Mouse (Mus musculus): Measurements from ENCODE around the gene Baz2a. TPM values are rescaled to one million over a fixed set of nuclear protein-coding genes. Genes with fewer than 3 reads are reported as not detected.

The Baz2a gene
- polyA plus RNA-seq, 1 experiment from 2014 or later = 11.6 TPM

- Histone ChIP-seq H3K4me1 (peaks cover 63% of the 10 kb centered on the region), H3K9ac (peak overlapping the region; percentile 37; the same call in 1 of the 2 replicates), H3K27ac (peak overlapping the region; percentile 11; the same call in 1 of the 2 replicates), H3K36me3 (ENCODE audit: poor library complexity, severe bottlenecking) (peaks cover 14% of the 10 kb centered on the region), H3K9me3 (replicated peaks) (no peaks in the 10 kb centered on the region), H3K27me3 (no peaks in the 10 kb centered on the region), H3K4me2 (peak overlapping the region; percentile 91), H3K4me3 (peak overlapping the region; percentile 78)
- WGBS = 11% methylated on average over 19 of the region's 19 CpGs
- ATAC-seq = peak; percentile 37; the same call in 1 of the 2 replicates
Measured at GRCm38 (mm10) chr10:128094340-128094968, 3.1 kb downstream of the Baz2a start.

GRCm38 (mm10) chr10:128095003-128095636 is 3.7 kb downstream of the Baz2a start:
- H3K36me3 ChIP-seq (ENCODE audit: poor library complexity, severe bottlenecking) = peaks cover 8% of the 10 kb centered on the region
- H3K4me3 ChIP-seq = peak overlapping the region; percentile 78; the same call in 1 of the 2 replicates
- WGBS = 20% methylated on average over 9 of the region's 9 CpGs
- H3K9me3 ChIP-seq (replicated peaks) = no peaks in the 10 kb centered on the region
- no peak overlapping the region for H3K27ac ChIP-seq
- no peaks in the 10 kb centered on the region for H3K27me3 ChIP-seq
- peaks cover 63% of the 10 kb centered on the region for H3K4me1 ChIP-seq
- H3K4me2 ChIP-seq = peak overlapping the region; percentile 91
- ATAC-seq = no peak
- no peak overlapping the region for H3K9ac ChIP-seq

GRCm38 (mm10) chr10:128096313-128096692 is 4.9 kb downstream of the Baz2a start:
- 0 out of 2 replicates have a peak overlapping the region, but pooled peaks have one; percentile 94 for H3K9ac ChIP-seq
- H3K27ac ChIP-seq = no peak overlapping the region
- H3K27me3 ChIP-seq = no peaks in the 10 kb centered on the region
- H3K9me3 ChIP-seq (replicated peaks) = no peaks in the 10 kb centered on the region
- 16% methylated on average over 4 of the region's 4 CpGs for WGBS
- peak overlapping the region; percentile 100 for H3K4me3 ChIP-seq
- H3K4me1 ChIP-seq = peaks cover 54% of the 10 kb centered on the region
- no peak for ATAC-seq
- H3K36me3 ChIP-seq (ENCODE audit: poor library complexity, severe bottlenecking) = no peaks in the 10 kb centered on the region
- H3K4me2 ChIP-seq = peak overlapping the region; percentile 9; the same call in 1 of the 2 replicates

- H3K4me3 ChIP-seq = peak overlapping the region; percentile 100
- no peaks in the 10 kb centered on the region for H3K9me3 ChIP-seq (replicated peaks)
- no peaks in the 10 kb centered on the region for H3K27me3 ChIP-seq
- peaks cover 48% of the 10 kb centered on the region for H3K4me1 ChIP-seq
- peak; percentile 86 for ATAC-seq
- WGBS = 0% methylated on average over 78 of the region's 86 CpGs
- H3K36me3 ChIP-seq (ENCODE audit: poor library complexity, severe bottlenecking) = no peaks in the 10 kb centered on the region
- H3K27ac ChIP-seq = peak overlapping the region; percentile 88
- H3K9ac ChIP-seq = peak overlapping the region; percentile 94
- peak overlapping the region; percentile 79 for H3K4me2 ChIP-seq
Measured at GRCm38 (mm10) chr10:128096693-128097586, 5.6 kb downstream of the Baz2a start.

- Histone ChIP-seq H3K9ac (peak overlapping the region; percentile 94), H3K4me1 (peaks cover 44% of the 10 kb centered on the region), H3K4me2 (peak overlapping the region; percentile 79), H3K9me3 (replicated peaks) (no peaks in the 10 kb centered on the region), H3K36me3 (ENCODE audit: poor library complexity, severe bottlenecking) (no peaks in the 10 kb centered on the region), H3K27ac (peak overlapping the region; percentile 88), H3K27me3 (no peaks in the 10 kb centered on the region), H3K4me3 (peak overlapping the region; percentile 100)
- under 1% methylated on average over 13 of the region's 13 CpGs for whole genome bisulfite sequencing
- ATAC-seq = no peak
Measured at GRCm38 (mm10) chr10:128097587-128097971, 6.2 kb downstream of the Baz2a start.

- H3K9ac ChIP-seq = no peak overlapping the region
- no peak overlapping the region for H3K4me2 ChIP-seq
- H3K27me3 ChIP-seq = no peaks in the 10 kb centered on the region
- H3K27ac ChIP-seq = no peak overlapping the region
- ATAC-seq = no peak
- H3K36me3 ChIP-seq (ENCODE audit: poor library complexity, severe bottlenecking) = peaks cover 60% of the 10 kb centered on the region
- no peaks in the 10 kb centered on the region for H3K4me1 ChIP-seq
- H3K9me3 ChIP-seq (replicated peaks) = no peaks in the 10 kb centered on the region
- no peak overlapping the region for H3K4me3 ChIP-seq
- WGBS = 93% methylated on average over 4 of the region's 4 CpGs
Measured at GRCm38 (mm10) chr10:128110103-128110761, 18.9 kb downstream of the Baz2a start.

GRCm38 (mm10) chr10:128111227-128111626 is 19.9 kb downstream of the Baz2a start:
- H3K9ac ChIP-seq = no peak overlapping the region
- peaks cover 70% of the 10 kb centered on the region for H3K36me3 ChIP-seq (ENCODE audit: poor library complexity, severe bottlenecking)
- H3K4me1 ChIP-seq = no peaks in the 10 kb centered on the region
- no peaks in the 10 kb centered on the region for H3K9me3 ChIP-seq (replicated peaks)
- no peak overlapping the region for H3K4me2 ChIP-seq
- H3K27ac ChIP-seq = no peak overlapping the region
- H3K4me3 ChIP-seq = no peak overlapping the region
- no peak for ATAC-seq
- no peaks in the 10 kb centered on the region for H3K27me3 ChIP-seq

- WGBS = 94% methylated on average over 7 of the region's 7 CpGs
- Histone ChIP-seq H3K36me3 (ENCODE audit: poor library complexity, severe bottlenecking) (peaks cover 95% of the 10 kb centered on the region), H3K4me2 (no peak overlapping the region), H3K27me3 (no peaks in the 10 kb centered on the region), H3K27ac (no peak overlapping the region), H3K9ac (no peak overlapping the region), H3K4me3 (no peak overlapping the region), H3K9me3 (replicated peaks) (no peaks in the 10 kb centered on the region), H3K4me1 (no peaks in the 10 kb centered on the region)
- no peak for ATAC-seq
Measured at GRCm38 (mm10) chr10:128123833-128124232, 32.5 kb downstream of the Baz2a start.

- Histone ChIP-seq H3K27ac (no peak overlapping the region), H3K4me2 (no peak overlapping the region), H3K9me3 (replicated peaks) (no peaks in the 10 kb centered on the region), H3K27me3 (no peaks in the 10 kb centered on the region), H3K9ac (no peak overlapping the region), H3K4me3 (no peak overlapping the region), H3K4me1 (no peaks in the 10 kb centered on the region), H3K36me3 (ENCODE audit: poor library complexity, severe bottlenecking) (peaks cover 92% of the 10 kb centered on the region)
- no peak for ATAC-seq
- 98% methylated on average over 9 of the region's 9 CpGs for WGBS
Measured at GRCm38 (mm10) chr10:128124831-128125230, 33.5 kb downstream of the Baz2a start.

- no peak for ATAC-seq
- WGBS = 94% methylated on average over 14 of the region's 14 CpGs
Measured at GRCm38 (mm10) chr10:128125951-128126350, 34.6 kb downstream of the Baz2a start.

GRCm38 (mm10) chr10:128127497-128127896 is 36.1 kb downstream of the Baz2a start:
- Histone ChIP-seq H3K4me2 (no peak overlapping the region), H3K4me1 (no peaks in the 10 kb centered on the region), H3K27me3 (no peaks in the 10 kb centered on the region), H3K9ac (no peak overlapping the region), H3K9me3 (replicated peaks) (no peaks in the 10 kb centered on the region), H3K36me3 (ENCODE audit: poor library complexity, severe bottlenecking) (peaks cover 82% of the 10 kb centered on the region), H3K4me3 (no peak overlapping the region), H3K27ac (no peak overlapping the region)
- ATAC-seq = no peak
- WGBS = 72% methylated on average over 5 of the region's 5 CpGs

More at GRCm38 (mm10) chr10:128125951-128126350, 34.6 kb downstream of the Baz2a start:
- H3K4me2 ChIP-seq = no peak overlapping the region
- no peaks in the 10 kb centered on the region for H3K4me1 ChIP-seq
- H3K27ac ChIP-seq = no peak overlapping the region
- no peak overlapping the region for H3K4me3 ChIP-seq
- no peaks in the 10 kb centered on the region for H3K27me3 ChIP-seq
- no peaks in the 10 kb centered on the region for H3K9me3 ChIP-seq (replicated peaks)
- no peak overlapping the region for H3K9ac ChIP-seq
- H3K36me3 ChIP-seq (ENCODE audit: poor library complexity, severe bottlenecking) = peaks cover 90% of the 10 kb centered on the region
